Mouse (Mus musculus) hindbrain, embryonic 11.5 days (tissue): ENCODE measurements around the gene Trpm3. TPM values are rescaled to one million over a fixed set of nuclear protein-coding genes. Genes with fewer than 3 reads are reported as not detected.
A peak's percentile ranks its signal among the peaks of the same experiment; 100 is the strongest.

Experiments
- ATAC-seq: fragments of 200-750 bp; cut with Nextera tagmentation; 2 replicates; pipeline ENCODE4 v1.8.0; 2017; ENCODE audit warnings: mild to moderate bottlenecking, moderate TSS enrichment, moderate library complexity; ENCODE audit not compliant: low FRiP score
- DNase-seq: peaks from one replicate; pipeline ENCODE4 v3.0.0-alpha.2; 2015; ENCODE audit warnings: low spot score
- H3K27ac ChIP-seq: fragments of 300-500 bp; sonication (generic); 2 replicates; pipeline ENCODE4 v1.5.1; 2014; ENCODE audit warnings: mild to moderate bottlenecking, low read depth, low read length
- H3K27me3 ChIP-seq: fragments of 300-500 bp; sonication (generic); 2 replicates; pipeline ENCODE4 v1.6.1; 2014; ENCODE audit warnings: mild to moderate bottlenecking, low read length, moderate library complexity, mixed read lengths; ENCODE audit not compliant: control insufficient read depth, insufficient read depth
- H3K36me3 ChIP-seq: fragments of 300-500 bp; sonication (generic); 2 replicates; pipeline ENCODE4 v1.6.1; 2014; ENCODE audit warnings: mild to moderate bottlenecking, low read length, moderate library complexity, mixed read lengths; ENCODE audit not compliant: control insufficient read depth, insufficient read depth
- H3K4me1 ChIP-seq: fragments of 300-500 bp; sonication (generic); replicated peaks from 2 replicates; pipeline ENCODE4 v1.6.1; 2014; ENCODE audit warnings: low read length, mixed read lengths; ENCODE audit not compliant: control insufficient read depth, insufficient read depth
- H3K4me2 ChIP-seq: fragments of 300-500 bp; sonication (generic); replicated peaks from 2 replicates; pipeline ENCODE4 v1.6.1; 2014; ENCODE audit warnings: mild to moderate bottlenecking, low read depth, low read length
- H3K4me3 ChIP-seq: fragments of 300-500 bp; sonication (generic); 2 replicates; pipeline ENCODE4 v1.5.1; 2014; ENCODE audit warnings: low read depth, low read length
- H3K9ac ChIP-seq: fragments of 300-500 bp; sonication (generic); 2 replicates; pipeline ENCODE4 v1.6.1; 2014; ENCODE audit warnings: low read depth, low read length
- H3K9me3 ChIP-seq: fragments of 300-500 bp; sonication (generic); 2 replicates; pipeline ENCODE4 v1.6.1; 2016; ENCODE audit warnings: low read length; ENCODE audit not compliant: control insufficient read depth
- WGBS: fragments of 180-500 bp; shearing (Covaris S2); extraction: QIAGEN DNeasy Blood & Tissue Kit; methylation state at CpG from one replicate; pipeline ENCODE4 v1.1.7; 2014; 5-methylcytosine and 5-hydroxymethylcytosine counted together
- polyA plus RNA-seq: library from polyadenylated mRNA; unstranded; fragments of >200 nt; fragmentation: Nextera tagmentation; extraction: Ambion mirVana; gene quantifications from 2 replicates; pipeline ENCODE4 v1.2.1, GENCODE M21; 2014

The Trpm3 gene
- polyA plus RNA-seq, 1 experiment from 2014 or later: 16.6 TPM

GRCm38 (mm10) chr19:23006517-23007273 is 867.8 kb downstream of the Trpm3 start:
- Histone ChIP-seq H3K9ac (no peak overlapping the region), H3K27me3 (no peaks in the 10 kb centered on the region), H3K36me3 (no peaks in the 10 kb centered on the region), H3K4me1 (no peaks in the 10 kb centered on the region), H3K27ac (no peak overlapping the region), H3K4me3 (no peak overlapping the region), H3K9me3 (no peaks in the 10 kb centered on the region), H3K4me2 (no peak overlapping the region)
- WGBS: 77% methylated on average over 11 of the region's 11 CpGs
- DNase-seq: peak; percentile 28
- ATAC-seq: no peak

GRCm38 (mm10) chr19:23013695-23014094 is 874.8 kb downstream of the Trpm3 start:
- Histone ChIP-seq H3K36me3 (no peaks in the 10 kb centered on the region), H3K4me1 (no peaks in the 10 kb centered on the region), H3K4me2 (no peak overlapping the region), H3K9me3 (no peaks in the 10 kb centered on the region), H3K9ac (no peak overlapping the region), H3K4me3 (no peak overlapping the region), H3K27me3 (no peaks in the 10 kb centered on the region), H3K27ac (no peak overlapping the region)
- 80% methylated on average over 1 of the region's 2 CpGs for WGBS
- no peak for DNase-seq
- no peak for ATAC-seq

- Histone ChIP-seq H3K4me2 (no peak overlapping the region), H3K4me3 (no peak overlapping the region), H3K9me3 (no peaks in the 10 kb centered on the region), H3K27me3 (no peaks in the 10 kb centered on the region), H3K4me1 (no peaks in the 10 kb centered on the region), H3K27ac (no peak overlapping the region), H3K36me3 (no peaks in the 10 kb centered on the region), H3K9ac (no peak overlapping the region)
- DNase-seq (peak; percentile 7), ATAC-seq (no peak)
- WGBS: 45% methylated on average over 3 of the region's 3 CpGs
Measured at GRCm38 (mm10) chr19:23015516-23015915, 876.7 kb downstream of the Trpm3 start.

- ATAC-seq (no peak), DNase-seq (no peak)
- 77% methylated on average over 2 of the region's 2 CpGs for WGBS
- Histone ChIP-seq H3K36me3 (no peaks in the 10 kb centered on the region), H3K27me3 (no peaks in the 10 kb centered on the region), H3K4me2 (no peak overlapping the region), H3K4me1 (no peaks in the 10 kb centered on the region), H3K9me3 (no peaks in the 10 kb centered on the region), H3K27ac (no peak overlapping the region), H3K9ac (no peak overlapping the region), H3K4me3 (no peak overlapping the region)
Measured at GRCm38 (mm10) chr19:23018186-23018727, 879.4 kb downstream of the Trpm3 start.

- no peak overlapping the region for H3K4me2 ChIP-seq
- H3K9ac ChIP-seq: no peak overlapping the region
- 90% methylated on average over 6 of the region's 6 CpGs for WGBS
- ATAC-seq: no peak
- H3K27me3 ChIP-seq: no peaks in the 10 kb centered on the region
- H3K9me3 ChIP-seq: no peaks in the 10 kb centered on the region
- no peaks in the 10 kb centered on the region for H3K36me3 ChIP-seq
- H3K4me1 ChIP-seq: no peaks in the 10 kb centered on the region
- no peak overlapping the region for H3K27ac ChIP-seq
- DNase-seq: no peak
- H3K4me3 ChIP-seq: no peak overlapping the region
Measured at GRCm38 (mm10) chr19:23022902-23023301, 884.1 kb downstream of the Trpm3 start.

- Histone ChIP-seq H3K9ac (no peak overlapping the region), H3K4me3 (no peak overlapping the region), H3K4me2 (no peak overlapping the region), H3K27me3 (no peaks in the 10 kb centered on the region), H3K36me3 (no peaks in the 10 kb centered on the region), H3K27ac (no peak overlapping the region), H3K4me1 (no peaks in the 10 kb centered on the region), H3K9me3 (no peaks in the 10 kb centered on the region)
- 88% methylated on average over 7 of the region's 7 CpGs for WGBS
- DNase-seq (no peak), ATAC-seq (no peak)
Measured at GRCm38 (mm10) chr19:23023316-23023960, 884.6 kb downstream of the Trpm3 start.

- WGBS: 85% methylated on average over 4 of the region's 4 CpGs
- Histone ChIP-seq H3K4me1 (no peaks in the 10 kb centered on the region), H3K36me3 (no peaks in the 10 kb centered on the region), H3K27ac (no peak overlapping the region), H3K4me3 (no peak overlapping the region), H3K27me3 (no peaks in the 10 kb centered on the region), H3K9me3 (no peaks in the 10 kb centered on the region), H3K9ac (no peak overlapping the region), H3K4me2 (no peak overlapping the region)
- DNase-seq (no peak), ATAC-seq (no peak)
Measured at GRCm38 (mm10) chr19:23024821-23025220, 886.0 kb downstream of the Trpm3 start.

GRCm38 (mm10) chr19:23026427-23026826 is 887.6 kb downstream of the Trpm3 start:
- no peaks in the 10 kb centered on the region for H3K36me3 ChIP-seq
- no peak for DNase-seq
- ATAC-seq: no peak
- no peaks in the 10 kb centered on the region for H3K9me3 ChIP-seq
- no peaks in the 10 kb centered on the region for H3K27me3 ChIP-seq
- no peak overlapping the region for H3K9ac ChIP-seq
- H3K4me1 ChIP-seq: no peaks in the 10 kb centered on the region
- WGBS: 91% methylated on average over 7 of the region's 7 CpGs
- H3K4me3 ChIP-seq: no peak overlapping the region
- no peak overlapping the region for H3K27ac ChIP-seq
- no peak overlapping the region for H3K4me2 ChIP-seq

- no peaks in the 10 kb centered on the region for H3K27me3 ChIP-seq
- 87% methylated on average over 5 of the region's 5 CpGs for WGBS
- no peaks in the 10 kb centered on the region for H3K4me1 ChIP-seq
- H3K9ac ChIP-seq: no peak overlapping the region
- H3K4me2 ChIP-seq: no peak overlapping the region
- no peak overlapping the region for H3K27ac ChIP-seq
- H3K4me3 ChIP-seq: no peak overlapping the region
- DNase-seq (no peak), ATAC-seq (no peak)
- H3K9me3 ChIP-seq: no peaks in the 10 kb centered on the region
- no peaks in the 10 kb centered on the region for H3K36me3 ChIP-seq
Measured at GRCm38 (mm10) chr19:23028283-23028682, 889.4 kb downstream of the Trpm3 start.
